Mouse (Mus musculus) CH12.LX (cell line): ENCODE results near the gene 1600012H06Rik.

Experiments
- BHLHE40 ChIP-seq: IDR thresholded peaks from 2 replicates; pipeline ENCODE4 v1.6.1; 2011; ENCODE audit warnings: mild to moderate bottlenecking, low read depth, low read length, improper control_type of control experiment
- CHD2 ChIP-seq: IDR thresholded peaks from 2 replicates; pipeline ENCODE4 v1.6.1; 2011; ENCODE audit warnings: low read length, improper control_type of control experiment
- CTCF ChIP-seq, 2 experiments: IDR thresholded peaks in 1 of 2; conservative IDR thresholded peaks in 1 of 2; 2 replicates each; pipeline ENCODE4 v1.5.1; 2011 to 2012; ENCODE audit warnings: low read depth in 2 of 2, low read length in 2 of 2, improper control_type of control experiment in 1 of 2, inconsistent platforms in 1 of 2, mild to moderate bottlenecking in 1 of 2, moderate library complexity in 1 of 2
- E2F4 ChIP-seq: IDR thresholded peaks from 2 replicates; pipeline ENCODE4 v1.6.1; 2011; ENCODE audit warnings: low read depth, low read length, improper control_type of control experiment; ENCODE audit not compliant: insufficient replicate concordance
- EP300 ChIP-seq: IDR thresholded peaks from 2 replicates; pipeline ENCODE4 v1.6.1; 2011; ENCODE audit warnings: low read length, improper control_type of control experiment
- MAFK ChIP-seq: IDR thresholded peaks from 2 replicates; pipeline ENCODE4 v1.6.1; 2011; ENCODE audit warnings: low read length, improper control_type of control experiment; ENCODE audit not compliant: insufficient replicate concordance
- MAX ChIP-seq: IDR thresholded peaks from 2 replicates; pipeline ENCODE4 v1.6.1; 2011; ENCODE audit warnings: low read length, improper control_type of control experiment
- POLR2A ChIP-seq: IDR thresholded peaks from 2 replicates; pipeline ENCODE4 v1.6.1; 2011; ENCODE audit warnings: low read depth, mild to moderate bottlenecking, improper control_type of control experiment, low read length
- SMC3 ChIP-seq: IDR thresholded peaks from 2 replicates; pipeline ENCODE4 v1.6.1; 2011; ENCODE audit warnings: low read depth, low read length, improper control_type of control experiment
- USF1 ChIP-seq: IDR thresholded peaks from 2 replicates; pipeline ENCODE4 v1.6.1; 2014; ENCODE audit warnings: low read depth, mild to moderate bottlenecking, inconsistent platforms, low read length, improper control_type of control experiment
- USF2 ChIP-seq: conservative IDR thresholded peaks from 2 replicates; pipeline ENCODE4 v1.6.1; 2011; ENCODE audit warnings: low read depth, low read length, improper control_type of control experiment
- ZMIZ1 ChIP-seq: IDR thresholded peaks from 2 replicates; pipeline ENCODE4 v1.6.1; 2012; ENCODE audit warnings: low read depth, mild to moderate bottlenecking, inconsistent platforms, low read length, improper control_type of control experiment
- ZNF384 ChIP-seq: IDR thresholded peaks from 2 replicates; pipeline ENCODE4 v1.6.1; 2012; ENCODE audit warnings: low read depth, low read length, improper control_type of control experiment, inconsistent platforms

DNA sequence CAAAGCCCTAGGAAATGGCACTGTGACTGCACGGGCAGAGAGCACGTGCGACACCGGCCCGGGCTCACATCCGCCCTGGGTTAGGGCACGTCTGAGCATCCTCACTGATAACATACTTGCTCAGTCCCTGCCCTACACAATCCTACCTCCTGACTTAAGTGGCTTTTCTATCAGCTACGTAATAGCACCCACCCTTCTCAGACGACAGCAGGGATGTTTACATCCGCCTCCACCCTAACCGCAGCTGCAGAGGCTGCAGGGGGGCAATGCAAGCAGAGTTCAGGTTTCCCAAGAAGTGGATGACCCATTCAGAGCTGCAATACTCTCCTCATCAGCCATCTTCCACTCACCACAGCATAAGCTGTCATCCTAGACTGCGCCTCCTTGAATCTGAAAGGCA is 35.8 kb upstream of the 1600012H06Rik start:
- TF ChIP-seq CHD2: no peak
- no peak for TF ChIP-seq MAX
- TF ChIP-seq EP300: no peak
- no peak for TF ChIP-seq USF1
- TF ChIP-seq POLR2A: no peak
- TF ChIP-seq ZMIZ1: no peak
- TF ChIP-seq CTCF (conservative IDR thresholded peaks at IDR 0.05 in 1 of 2, IDR thresholded peaks at IDR 0.05 in 1 of 2; ENCODE audit: low read depth in 2 of 2, low read length in 2 of 2): no peak
- TF ChIP-seq SMC3: no peak
- TF ChIP-seq ZNF384: no peak
- no peak for TF ChIP-seq E2F4
- TF ChIP-seq BHLHE40: no peak
- no peak for TF ChIP-seq MAFK
- TF ChIP-seq USF2: no peak
